Mouse (Mus musculus) sigmoid colon, adult 10 weeks (tissue): ENCODE data around the gene Ebpl. TPM values are rescaled to one million over a fixed set of nuclear protein-coding genes. Genes with fewer than 3 reads are reported as not detected.

Source experiments
- polyA plus RNA-seq: library from polyadenylated mRNA; stranded (reverse); fragments of 350-450 nt; fragmentation: Illumina TruSeq; extraction: RNeasy Lipid Tissue Mini Kit (QIAGEN cat#74804); gene quantifications from one replicate; pipeline ENCODE4 v1.2.3, GENCODE M21; 2014; ENCODE audit warnings: low read depth, low replicate concordance

Gene Ebpl
- 4.6 TPM for polyA plus RNA-seq

GRCm38 (mm10) chr14:61360131-61360980, at the start of gene Ebpl:
TSS of gene Ebpl (minus strand) at chr14:61360439.

DNA sequence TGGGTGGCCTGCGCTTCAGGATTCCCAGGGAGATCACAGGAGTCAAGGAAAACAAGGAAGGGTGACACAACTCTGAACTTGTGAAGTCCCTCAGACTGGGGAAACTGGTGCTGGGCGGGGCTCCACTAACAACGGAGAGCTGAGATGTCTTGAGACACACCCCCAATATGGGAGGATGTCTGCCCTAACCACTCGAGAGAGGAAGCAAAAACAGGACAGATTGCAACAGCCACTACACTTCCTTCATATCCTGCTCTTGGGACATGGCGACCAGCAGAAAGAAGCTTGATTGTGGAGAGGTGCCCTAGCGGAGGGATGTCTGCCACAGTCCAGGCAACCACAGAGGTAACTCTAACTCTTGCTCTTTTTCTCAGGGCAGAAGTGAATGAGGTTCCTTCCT, 50.6 kb downstream of the Ebpl start, which contains the start of gene Arl11:
Gene Arl11, plus strand, starts transcription at position 161 of the 400 bp plus-strand sequence.

Other genes starting within 250 kb of the Ebpl start
- 5.7 TPM for gene Sacs, start 222.0 kb downstream of the Ebpl start, polyA plus RNA-seq
- gene Sgcg, start 101.9 kb downstream of the Ebpl start, polyA plus RNA-seq: 0.28 TPM
- gene Arl11, start 50.7 kb downstream of the Ebpl start, polyA plus RNA-seq: 1.4 TPM
- gene Kpna3, start 79.4 kb upstream of the Ebpl start, polyA plus RNA-seq: 109 TPM
- gene Spryd7, start 196.4 kb upstream of the Ebpl start, polyA plus RNA-seq: 75.0 TPM
- gene Trim13, start 237.8 kb upstream of the Ebpl start, polyA plus RNA-seq: 15.5 TPM
- gene Kcnrg, start 247.0 kb upstream of the Ebpl start, polyA plus RNA-seq: not detected